Mouse (Mus musculus): ENCODE measurements around the gene Atp8a2.

Atp8a2 gene

DNA sequence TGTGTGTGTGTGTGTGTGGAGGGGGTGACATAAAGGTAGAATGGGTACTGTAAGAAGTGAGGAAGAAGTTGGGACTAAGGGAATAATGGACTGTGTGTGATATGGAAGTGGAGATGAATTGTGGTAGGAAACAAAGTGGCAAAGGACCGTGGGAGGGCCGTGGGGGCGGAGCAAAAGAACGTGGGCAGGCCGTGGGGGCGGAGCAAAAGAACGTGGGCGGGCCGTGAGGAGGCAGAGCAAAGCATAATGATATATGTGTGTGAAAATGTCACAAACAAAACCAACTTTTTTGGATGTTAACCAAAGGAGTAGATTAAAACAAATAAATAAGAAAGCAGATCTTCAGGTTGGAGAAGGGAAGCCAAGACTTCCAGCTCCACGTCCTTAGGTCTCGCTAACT lies 44.6 kb downstream of the Atp8a2 start:
- no peak for DNase-seq (ENCODE audit: low spot score)

DNA sequence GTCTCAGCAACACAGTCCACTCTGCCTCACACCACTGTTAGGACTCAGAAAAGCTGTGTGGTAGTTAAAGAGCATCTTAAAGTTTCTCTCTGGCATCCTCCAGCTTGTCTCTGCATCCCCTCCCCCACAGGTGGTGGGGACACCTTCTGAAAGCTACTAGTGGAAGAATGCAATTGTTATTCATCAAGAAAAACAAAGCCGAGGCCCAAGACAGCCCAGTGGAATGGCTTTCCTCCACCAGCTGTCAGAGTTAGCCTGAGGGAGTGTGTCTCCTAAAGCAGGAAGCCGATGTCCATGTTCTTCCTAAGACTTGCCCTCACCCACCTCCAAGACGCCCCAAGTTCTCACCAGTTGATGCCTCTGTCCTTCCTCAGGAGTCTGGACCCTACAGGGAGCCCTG lies 48.1 kb downstream of the Atp8a2 start:
- no peak for DNase-seq (ENCODE audit: low spot score)

DNA sequence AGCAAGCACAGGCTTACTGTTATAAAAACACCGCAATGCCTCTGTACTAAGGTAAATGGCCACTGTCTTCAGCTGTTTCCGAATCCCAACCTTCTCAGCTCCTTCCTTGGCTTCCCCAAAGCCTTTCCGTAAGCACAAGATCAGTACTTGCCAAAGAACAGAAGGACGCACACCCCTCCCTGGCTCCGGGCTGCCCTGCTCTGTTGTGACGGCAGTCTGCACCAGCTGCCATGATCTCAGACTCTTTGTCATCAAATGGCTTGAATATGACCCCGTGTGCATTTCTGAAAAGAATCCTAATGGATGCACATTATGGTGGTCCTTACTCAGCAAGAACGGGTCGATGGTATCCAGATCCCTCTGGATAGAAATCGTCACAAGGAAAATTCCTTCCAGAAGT lies 53.7 kb downstream of the Atp8a2 start:
- no peak for DNase-seq (ENCODE audit: low spot score)

DNA sequence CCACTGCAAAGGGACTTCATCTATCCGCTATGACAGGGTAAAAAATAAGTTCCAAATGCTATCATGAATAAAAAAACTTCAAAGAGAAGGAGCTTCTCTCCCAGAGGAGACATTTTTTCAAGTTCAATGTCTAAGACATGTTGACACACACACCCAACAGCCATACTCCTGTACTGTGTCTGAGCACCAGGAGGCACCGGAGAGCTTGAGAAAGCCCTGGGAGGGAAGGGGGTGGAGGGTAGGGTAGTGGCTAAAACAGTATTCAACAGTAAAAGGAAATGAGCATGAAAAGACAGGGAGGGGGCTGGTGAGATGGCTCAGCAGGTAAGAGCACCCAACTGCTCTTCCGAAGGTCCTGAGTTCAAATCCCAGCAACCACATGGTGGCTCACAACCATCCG lies 58.6 kb downstream of the Atp8a2 start:
- no peak for DNase-seq (ENCODE audit: low spot score)

- DNase-seq (ENCODE audit: low spot score), result no peak
These were observed 59.2 kb downstream of the Atp8a2 start for GRCm38 (mm10) chr14:60137812-60138211.

GRCm38 (mm10) chr14:60135801-60136200 lies 61.2 kb downstream of the Atp8a2 start:
- no peak for DNase-seq (ENCODE audit: low spot score)

DNA sequence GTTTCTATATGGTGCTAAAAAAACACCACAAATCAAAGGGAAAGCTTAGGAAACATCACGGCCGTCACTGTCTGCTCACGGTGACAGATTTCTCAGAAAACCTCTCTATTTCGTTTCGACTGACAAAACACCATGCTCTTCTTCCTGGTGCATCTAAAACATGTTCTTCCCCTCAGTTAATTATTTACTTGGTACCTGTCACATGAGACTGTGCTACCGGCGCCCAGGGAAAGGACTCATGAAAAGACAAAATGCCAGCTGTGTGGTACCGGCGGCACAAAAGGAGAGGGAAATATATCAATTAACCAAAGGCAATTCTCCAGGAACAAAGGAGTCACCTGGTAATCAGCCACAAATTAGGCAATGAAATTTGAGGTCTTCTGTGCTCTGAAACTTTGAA lies 62.3 kb downstream of the Atp8a2 start:
- no peak for DNase-seq (ENCODE audit: low spot score)

- no peak for DNase-seq (ENCODE audit: low spot score)
These were observed 65.6 kb downstream of the Atp8a2 start for GRCm38 (mm10) chr14:60131196-60131876.

- no peak for DNase-seq (ENCODE audit: low spot score)
These were observed 67.4 kb downstream of the Atp8a2 start for GRCm38 (mm10) chr14:60129564-60129963.

- no peak for DNase-seq (ENCODE audit: low spot score)
These were observed 71.8 kb downstream of the Atp8a2 start for GRCm38 (mm10) chr14:60125202-60125601.

DNA sequence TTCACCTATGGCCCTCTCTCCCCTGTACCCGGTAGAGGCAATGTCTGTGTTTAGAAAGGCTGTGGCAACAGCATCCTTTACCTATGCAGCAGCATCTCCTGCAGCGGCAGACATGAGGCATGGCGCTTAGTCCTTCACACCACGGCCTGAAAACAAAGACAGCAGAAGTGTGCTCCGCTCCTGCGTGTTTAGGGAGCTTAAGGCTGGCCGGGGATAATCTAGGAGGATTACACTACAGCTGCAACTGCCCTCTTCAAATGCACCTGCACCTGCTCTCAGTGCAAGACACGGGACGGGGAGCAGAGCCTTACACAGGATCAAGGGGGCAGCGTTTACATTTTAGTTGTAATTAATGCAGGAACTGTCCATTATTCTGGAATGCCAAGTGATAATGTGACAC lies 75.4 kb downstream of the Atp8a2 start:
- no peak for DNase-seq (ENCODE audit: low spot score)

GRCm38 (mm10) chr14:60117792-60118585 lies 79.0 kb downstream of the Atp8a2 start:
- no peak for DNase-seq (ENCODE audit: low spot score)

- DNase-seq (ENCODE audit: low spot score), result no peak
These were observed 109.9 kb downstream of the Atp8a2 start for GRCm38 (mm10) chr14:60086808-60087725.

- DNase-seq (ENCODE audit: low spot score), result no peak
These were observed 110.6 kb downstream of the Atp8a2 start for GRCm38 (mm10) chr14:60086254-60086807.

GRCm38 (mm10) chr14:60082771-60083170 lies 114.2 kb downstream of the Atp8a2 start:
- DNase-seq (ENCODE audit: low spot score), result no peak

DNA sequence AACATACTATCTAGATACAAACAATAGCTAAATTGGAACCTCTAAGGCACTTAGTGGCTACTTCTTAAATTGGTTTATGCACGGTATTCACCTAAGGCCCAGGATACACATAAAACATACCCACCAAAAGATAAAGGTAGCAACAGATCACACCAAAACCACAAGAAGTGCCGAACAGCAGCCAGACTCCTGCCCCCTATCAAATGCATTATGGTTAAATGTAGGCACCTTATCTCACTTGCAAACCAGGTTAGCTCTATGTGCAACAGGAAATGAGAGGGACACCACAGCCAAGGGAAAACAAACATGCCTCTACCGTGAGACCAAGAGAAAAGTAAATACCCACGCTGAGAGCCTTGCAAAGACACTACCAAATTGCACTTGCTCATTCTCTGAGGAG lies 124.5 kb downstream of the Atp8a2 start:
- no peak for DNase-seq (ENCODE audit: low spot score)

GRCm38 (mm10) chr14:60065186-60065585 lies 131.8 kb downstream of the Atp8a2 start:
- no peak for DNase-seq (ENCODE audit: low spot score)

DNA sequence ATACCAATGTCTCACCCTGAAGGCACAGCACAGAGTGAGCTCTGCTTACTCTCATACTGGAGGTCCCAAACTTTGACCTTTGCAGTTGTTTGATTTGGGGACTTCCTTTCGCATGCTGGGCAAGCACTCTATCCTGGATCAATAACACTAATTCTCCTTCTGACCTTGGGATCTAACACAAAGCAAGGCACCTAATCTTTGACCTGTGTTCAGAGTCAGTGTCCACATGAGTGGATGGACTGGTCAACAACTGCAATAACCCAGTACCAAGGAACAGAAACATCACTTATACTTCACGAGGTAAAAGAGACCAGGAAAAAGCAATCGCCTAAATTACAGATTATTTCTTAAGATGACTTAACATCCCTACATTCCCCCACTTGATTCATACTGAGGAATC lies 136.0 kb downstream of the Atp8a2 start:
- DNase-seq (ENCODE audit: low spot score), result no peak

GRCm38 (mm10) chr14:60058867-60059266 lies 138.1 kb downstream of the Atp8a2 start:
- no peak for DNase-seq (ENCODE audit: low spot score)

GRCm38 (mm10) chr14:60055231-60055630 lies 141.7 kb downstream of the Atp8a2 start:
- no peak for DNase-seq (ENCODE audit: low spot score)

- DNase-seq (ENCODE audit: low spot score), result no peak
These were observed 166.3 kb downstream of the Atp8a2 start for GRCm38 (mm10) chr14:60030666-60031065.

DNA sequence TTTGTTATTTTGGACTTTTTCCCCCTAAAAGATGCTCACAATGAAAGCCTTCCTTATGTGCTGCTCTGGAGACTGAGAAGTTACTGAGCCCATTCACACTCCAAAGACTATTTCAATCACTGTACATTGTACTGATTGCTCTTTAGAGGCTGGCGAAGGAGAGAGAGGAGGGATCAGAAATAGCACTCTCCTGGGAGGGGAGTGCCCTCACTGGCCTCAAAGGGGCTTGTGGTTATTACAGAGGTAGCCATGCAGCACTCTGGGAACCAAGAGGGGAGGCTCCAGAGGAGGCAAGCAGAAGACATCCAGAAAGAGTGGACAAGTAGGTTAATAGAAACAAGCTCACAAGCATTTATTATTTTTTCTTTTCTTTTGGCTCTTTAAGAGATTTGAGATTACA lies 169.8 kb downstream of the Atp8a2 start:
- no peak for DNase-seq (ENCODE audit: low spot score)
